Mouse (Mus musculus) hindbrain, embryonic 16.5 days (tissue): ENCODE data around the gene Nemf. TPM values are rescaled to one million over a fixed set of nuclear protein-coding genes. Genes with fewer than 3 reads are reported as not detected.
"Not testable (repeated sequence)": the region's sequence is repeated elsewhere in the genome, so short reads cannot be mapped to it uniquely, and the experiment has no call there.

Source experiments
- ATAC-seq: fragments of 200-750 bp; cut with Nextera tagmentation; 2 replicates; pipeline ENCODE4 v1.8.0; 2017; ENCODE audit warnings: moderate TSS enrichment, moderate library complexity
- H3K27ac ChIP-seq: fragments of 300-500 bp; sonication (generic); 2 replicates; pipeline ENCODE4 v1.5.1; 2014; ENCODE audit warnings: low read depth, mild to moderate bottlenecking, control low read depth, low read length, moderate library complexity
- H3K27me3 ChIP-seq: fragments of 300-500 bp; sonication (generic); replicated peaks from 2 replicates; pipeline ENCODE4 v1.6.1; 2014; ENCODE audit warnings: low read length; ENCODE audit not compliant: control insufficient read depth, insufficient read depth
- H3K36me3 ChIP-seq: fragments of 300-500 bp; sonication (generic); 2 replicates; pipeline ENCODE4 v1.6.1; 2014; ENCODE audit warnings: mild to moderate bottlenecking, low read length, moderate library complexity, mixed read lengths; ENCODE audit not compliant: control insufficient read depth, insufficient read depth
- H3K4me1 ChIP-seq: fragments of 300-500 bp; sonication (generic); 2 replicates; pipeline ENCODE4 v1.6.1; 2014; ENCODE audit warnings: low read depth, low read length; ENCODE audit not compliant: control insufficient read depth, insufficient read depth
- H3K4me2 ChIP-seq: fragments of 300-500 bp; sonication (generic); 2 replicates; pipeline ENCODE4 v1.6.1; 2014; ENCODE audit warnings: mild to moderate bottlenecking, low read length, control low read depth, moderate library complexity
- H3K4me3 ChIP-seq: fragments of 300-500 bp; sonication (generic); 2 replicates; pipeline ENCODE4 v1.5.1; 2014; ENCODE audit warnings: mild to moderate bottlenecking, low read length, control low read depth, moderate library complexity
- H3K9ac ChIP-seq: fragments of 300-500 bp; sonication (generic); 2 replicates; pipeline ENCODE4 v1.6.1; 2014; ENCODE audit warnings: low read depth, mild to moderate bottlenecking, control low read depth, low read length, moderate library complexity
- H3K9me3 ChIP-seq: fragments of 300-500 bp; sonication (generic); 2 replicates; pipeline ENCODE4 v1.6.1; 2014; ENCODE audit warnings: mild to moderate bottlenecking, low read length, moderate library complexity; ENCODE audit not compliant: control insufficient read depth
- WGBS: fragments of 180-500 bp; shearing (Covaris S2); extraction: QIAGEN DNeasy Blood & Tissue Kit; methylation state at CpG from one replicate; pipeline ENCODE4 v1.1.7; 2014; 5-methylcytosine and 5-hydroxymethylcytosine counted together
- polyA plus RNA-seq: library from polyadenylated mRNA; unstranded; fragments of >200 nt; fragmentation: Nextera tagmentation; extraction: Ambion mirVana; gene quantifications from 2 replicates; pipeline ENCODE4 v1.2.1, GENCODE M21; 2015

Nemf gene
- polyA plus RNA-seq, 1 experiment from 2014 or later, result 85.0 TPM

GRCm38 (mm10) chr12:69389273-69389938 lies 32.4 kb upstream of the Nemf start:
- Histone ChIP-seq H3K4me1 (no peaks in the 10 kb centered on the region), H3K4me3 (no peak overlapping the region), H3K9me3 (no peaks in the 10 kb centered on the region), H3K36me3 (no peaks in the 10 kb centered on the region), H3K27ac (no peak overlapping the region), H3K4me2 (no peak overlapping the region), H3K9ac (no peak overlapping the region), H3K27me3 (no peaks in the 10 kb centered on the region)
- 68% methylated on average over 7 of the region's 7 CpGs for WGBS
- no peak for ATAC-seq

GRCm38 (mm10) chr12:69388321-69388869 lies 31.4 kb upstream of the Nemf start:
- Histone ChIP-seq H3K27ac (no peak overlapping the region), H3K27me3 (no peaks in the 10 kb centered on the region), H3K9me3 (no peaks in the 10 kb centered on the region), H3K36me3 (no peaks in the 10 kb centered on the region), H3K4me3 (no peak overlapping the region), H3K4me1 (no peaks in the 10 kb centered on the region), H3K4me2 (no peak overlapping the region), H3K9ac (no peak overlapping the region)
- 96% methylated on average over 10 of the region's 10 CpGs for WGBS
- no peak for ATAC-seq

- not testable (repeated sequence) for H3K9ac ChIP-seq, H3K27me3 ChIP-seq, H3K4me2 ChIP-seq, H3K4me3 ChIP-seq, H3K9me3 ChIP-seq, H3K4me1 ChIP-seq, ATAC-seq, H3K27ac ChIP-seq, H3K36me3 ChIP-seq
- 43% methylated on average over 12 of the region's 12 CpGs for WGBS
Measured at GRCm38 (mm10) chr12:69386281-69386732, 29.3 kb upstream of the Nemf start.

GRCm38 (mm10) chr12:69385542-69386280 lies 28.7 kb upstream of the Nemf start:
- Histone ChIP-seq H3K9me3 (no peaks in the 10 kb centered on the region), H3K4me3 (no peak overlapping the region), H3K27me3 (no peaks in the 10 kb centered on the region), H3K36me3 (no peaks in the 10 kb centered on the region), H3K4me1 (no peaks in the 10 kb centered on the region), H3K27ac (no peak overlapping the region), H3K9ac (no peak overlapping the region), H3K4me2 (no peak overlapping the region)
- no peak for ATAC-seq
- WGBS, result 71% methylated on average over 6 of the region's 6 CpGs

GRCm38 (mm10) chr12:69384606-69385005 lies 27.6 kb upstream of the Nemf start:
- Histone ChIP-seq H3K4me3 (no peak overlapping the region), H3K4me2 (no peak overlapping the region), H3K27me3 (no peaks in the 10 kb centered on the region), H3K9me3 (no peaks in the 10 kb centered on the region), H3K36me3 (no peaks in the 10 kb centered on the region), H3K27ac (no peak overlapping the region), H3K4me1 (no peaks in the 10 kb centered on the region), H3K9ac (no peak overlapping the region)
- 92% methylated on average over 5 of the region's 5 CpGs for WGBS
- no peak for ATAC-seq

- Histone ChIP-seq H3K4me1 (no peaks in the 10 kb centered on the region), H3K27ac (no peak overlapping the region), H3K9ac (no peak overlapping the region), H3K4me3 (no peak overlapping the region), H3K4me2 (no peak overlapping the region), H3K27me3 (no peaks in the 10 kb centered on the region), H3K36me3 (no peaks in the 10 kb centered on the region), H3K9me3 (no peaks in the 10 kb centered on the region)
- 97% methylated on average over 1 of the region's 1 CpGs for WGBS
- no peak for ATAC-seq
Measured at GRCm38 (mm10) chr12:69382880-69383279, 25.9 kb upstream of the Nemf start.

GRCm38 (mm10) chr12:69378558-69379454 lies 21.8 kb upstream of the Nemf start:
- H3K27me3 ChIP-seq, result no peaks in the 10 kb centered on the region
- no peak overlapping the region for H3K4me2 ChIP-seq
- no peaks in the 10 kb centered on the region for H3K36me3 ChIP-seq
- no peak overlapping the region for H3K9ac ChIP-seq
- no peaks in the 10 kb centered on the region for H3K9me3 ChIP-seq
- H3K4me1 ChIP-seq, result peaks cover 7% of the 10 kb centered on the region
- no peak overlapping the region for H3K27ac ChIP-seq
- WGBS, result 91% methylated on average over 11 of the region's 11 CpGs
- no peak overlapping the region for H3K4me3 ChIP-seq
- ATAC-seq, result no peak

GRCm38 (mm10) chr12:69377636-69378035 lies 20.7 kb upstream of the Nemf start:
- not testable (repeated sequence) for H3K4me2 ChIP-seq, H3K4me3 ChIP-seq, H3K36me3 ChIP-seq, ATAC-seq, H3K27me3 ChIP-seq, H3K27ac ChIP-seq, H3K9ac ChIP-seq, H3K9me3 ChIP-seq
- H3K4me1 ChIP-seq, result peaks cover 17% of the 10 kb centered on the region
- WGBS, result 96% methylated on average over 6 of the region's 6 CpGs

GRCm38 (mm10) chr12:69377188-69377587 lies 20.2 kb upstream of the Nemf start:
- Histone ChIP-seq H3K27me3 (no peaks in the 10 kb centered on the region), H3K4me3 (no peak overlapping the region), H3K4me1 (peaks cover 17% of the 10 kb centered on the region), H3K36me3 (no peaks in the 10 kb centered on the region), H3K9me3 (no peaks in the 10 kb centered on the region), H3K9ac (no peak overlapping the region), H3K27ac (no peak overlapping the region), H3K4me2 (no peak overlapping the region)
- no peak for ATAC-seq
- 94% methylated on average over 1 of the region's 1 CpGs for WGBS
